Mouse (Mus musculus) left cerebral cortex, adult 2 months (tissue): Measurements from ENCODE around the gene Nol6. TPM values are rescaled to one million over a fixed set of nuclear protein-coding genes. Genes with fewer than 3 reads are reported as not detected.

Experiments
- DNase-seq, 2 experiments: peaks; one replicate each; pipeline ENCODE4 v3.0.0; 2021 to 2022; ENCODE audit warnings: low spot score in 2 of 2, mixed read lengths in 1 of 2; ENCODE audit errors: extremely low spot score in 1 of 2
- H3K27ac ChIP-seq: fragments of 200-600 bp; 2 replicates; pipeline ENCODE4 v1.8.1; 2022
- H3K4me3 ChIP-seq: fragments of 200-600 bp; 2 replicates; pipeline ENCODE4 v1.8.1; 2022
- CTCF ChIP-seq: fragments of 200-600 bp; IDR thresholded peaks from 2 replicates; pipeline ENCODE4 v1.8.1; 2022; ENCODE audit warnings: antibody characterized with exemption, mild to moderate bottlenecking, moderate library complexity
- intact Hi-C: fragments of 180-260 bp; cut with DNase I; formaldehyde crosslinking; loops from one replicate; pipeline ENCODE4 v1.15.1; 2025
- long read RNA-seq, 2 experiments: library from polyadenylated mRNA; stranded (forward); transcript quantifications; one replicate each; pipeline ENCODE4 v2.0.0; 2021; ENCODE audit warnings: borderline mapping rate in 2 of 2
- total RNA-seq, 2 experiments: library from RNA; stranded (reverse); gene quantifications; 2 replicates each; pipeline ENCODE4 v1.2.3; 2021

The Nol6 gene
- total RNA-seq = 10 to 100 TPM; 91.4 to 97.4 TPM
- long read RNA-seq, experiment 1, full-length matches to known transcripts = 112 of 151 reads
- long read RNA-seq, experiment 1, partial matches to known transcripts = 24 of 151 reads
- long read RNA-seq, experiment 1, other reads (novel, unspliced or antisense) = 15 of 151 reads
- long read RNA-seq, experiment 2, full-length matches to known transcripts = 81 of 140 reads
- long read RNA-seq, experiment 2, partial matches to known transcripts = 42 of 140 reads
- long read RNA-seq, experiment 2, other reads (novel, unspliced or antisense) = 17 of 140 reads

DNA sequence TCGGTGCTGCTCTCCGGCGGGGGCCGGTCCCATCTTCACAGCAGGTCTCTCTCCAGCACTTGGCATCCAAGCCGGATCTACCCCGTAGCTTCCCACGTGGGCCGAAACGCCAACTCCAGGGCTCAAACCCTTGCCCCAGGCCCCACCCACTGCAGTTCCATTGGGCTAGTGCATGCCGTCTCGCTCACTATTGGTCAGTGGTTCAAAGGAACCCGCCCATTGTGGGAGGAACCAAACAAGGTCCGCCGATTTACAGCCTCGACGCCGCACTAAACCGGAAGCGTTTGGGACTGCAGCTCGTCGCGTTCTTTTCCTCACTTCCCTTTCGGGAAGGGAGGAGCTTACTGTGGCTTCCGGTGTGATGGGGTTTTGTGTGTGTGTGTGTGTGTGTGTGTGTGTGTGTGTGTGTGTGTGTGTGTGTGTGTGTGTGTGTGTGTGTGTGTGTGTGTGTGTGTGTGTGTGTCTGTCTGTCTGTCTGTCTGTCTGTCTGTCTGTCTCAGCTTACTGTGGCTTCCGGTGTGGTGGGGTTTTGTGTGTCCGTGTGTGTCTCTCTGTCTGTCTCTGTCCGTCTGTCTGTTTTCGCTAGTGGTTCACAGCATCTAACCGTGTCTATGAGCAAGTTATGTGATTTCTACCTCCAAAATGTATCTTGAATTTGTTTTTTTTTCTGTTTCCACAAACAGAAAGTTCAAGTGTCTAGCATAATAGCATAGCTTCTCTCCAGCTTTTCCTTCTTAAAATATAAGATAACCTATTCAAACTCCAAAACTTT is at the start of gene Nol6:
Gene Nol6 (minus strand): TSS at position 276 of the 772 bp plus-strand sequence.
- peak within 1 kb of the TSS; percentile 53 for H3K4me3 ChIP-seq
- DNase-seq = peak; percentile 96 to 98
- peak within 1 kb of the TSS; percentile 44; the same call in 1 of the 2 replicates for H3K27ac ChIP-seq
- intact Hi-C loops = loop anchor here (5.0 kb wide), 1 partner anchor 152 kb away; the partner anchor contains the start of gene Nfx1
- no peak; the same call in 1 of the 2 replicates for TF ChIP-seq CTCF

DNA sequence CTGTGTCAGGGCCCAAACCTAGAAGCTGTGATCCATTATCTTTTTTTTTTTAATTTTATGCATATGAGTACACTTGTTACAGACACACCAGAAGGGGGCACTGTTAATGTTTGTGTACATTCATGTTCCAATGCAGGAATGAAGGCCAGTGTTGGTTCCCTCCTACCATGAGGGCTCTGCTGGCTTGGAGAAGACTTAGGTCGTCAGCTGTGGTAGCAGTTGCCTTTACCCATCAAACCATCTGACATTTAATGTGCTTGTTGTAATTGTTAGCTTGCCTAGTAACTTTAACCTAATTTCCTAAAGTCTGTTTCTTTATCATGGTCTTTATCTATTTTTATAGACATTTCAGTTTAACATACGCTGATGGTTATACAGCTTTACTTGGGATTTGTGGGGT is 46.7 kb upstream of the Nol6 start:
- H3K4me3 ChIP-seq = no peak overlapping the region
- no peak overlapping the region for H3K27ac ChIP-seq
- intact Hi-C loops = no loop called here
- DNase-seq = no peak
- TF ChIP-seq CTCF = peak; percentile 25

DNA sequence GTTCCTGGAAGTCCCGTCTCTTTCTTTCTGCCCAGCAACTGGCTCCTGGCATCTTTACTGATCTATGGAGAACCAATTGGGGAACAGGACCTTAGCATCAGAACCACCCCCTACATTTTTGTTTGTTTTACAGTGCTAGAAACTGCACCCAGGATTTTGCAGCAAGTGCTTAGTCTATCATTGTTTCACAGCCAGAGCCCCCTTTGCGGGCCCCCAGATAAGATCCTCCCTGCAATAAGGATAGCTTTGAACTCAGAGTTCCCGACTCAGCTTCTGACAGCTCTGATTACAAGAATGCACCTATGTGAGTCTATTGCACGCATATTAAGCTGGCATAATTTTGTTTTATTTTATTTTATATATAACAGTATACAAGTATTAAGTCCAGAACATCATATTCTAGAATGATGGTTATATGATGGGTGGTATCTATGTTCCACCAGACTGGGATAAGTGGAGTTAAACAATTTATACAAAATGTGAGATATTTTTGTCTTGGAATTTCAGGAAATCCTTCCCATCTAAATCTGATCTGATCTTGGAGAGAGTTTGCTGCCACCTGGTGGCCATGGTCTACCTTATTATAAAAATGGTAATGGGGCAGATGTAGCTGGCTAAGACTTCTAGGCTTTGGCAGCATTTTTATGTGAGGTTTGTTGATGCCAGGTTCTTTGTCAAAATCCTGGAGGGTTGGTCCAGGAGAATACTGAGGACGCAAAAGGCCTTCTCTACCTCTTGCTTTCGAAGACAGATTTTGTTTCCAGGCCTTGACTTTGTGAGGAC is 41.6 kb upstream of the Nol6 start:
- intact Hi-C loops = loop anchor here (1.0 to 2.0 kb wide), 2 partner anchors 37 to 115 kb away; no protein-coding TSS in a partner anchor
- peak; percentile 80 for TF ChIP-seq CTCF

DNA sequence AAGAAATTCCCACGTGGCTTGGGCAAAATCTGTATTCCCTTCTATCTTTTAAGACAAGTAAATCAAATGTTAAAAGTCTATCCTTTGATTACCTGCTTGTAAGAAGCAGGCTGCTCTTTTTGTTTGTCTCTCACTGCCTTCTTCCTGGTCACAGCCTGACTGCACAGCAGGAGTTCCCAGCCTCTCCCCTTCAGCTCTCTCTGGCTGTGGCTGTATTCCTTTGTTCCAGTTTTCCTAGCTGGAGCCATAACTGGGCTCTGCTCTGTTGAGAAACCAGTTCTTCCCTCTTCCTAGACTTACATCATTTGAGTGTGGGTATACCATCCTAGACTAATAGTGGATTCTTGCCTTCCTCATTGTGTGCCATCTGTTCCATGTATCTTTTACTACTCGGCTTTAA is 40.7 kb upstream of the Nol6 start:
- Histone ChIP-seq H3K4me3 (no peak overlapping the region), H3K27ac (no peak overlapping the region)
- intact Hi-C loops = loop anchor here (2.0 kb wide), 1 partner anchor 114 kb away; no protein-coding TSS in a partner anchor
- DNase-seq = no peak
- TF ChIP-seq CTCF = no peak

More for the DNA sequence above, 41.6 kb upstream of the Nol6 start:
- DNase-seq = peak; percentile 75 to 79
- 0 out of 2 replicates have a peak overlapping the region, but pooled peaks have one; percentile 10 for H3K27ac ChIP-seq
- H3K4me3 ChIP-seq = no peak overlapping the region

DNA sequence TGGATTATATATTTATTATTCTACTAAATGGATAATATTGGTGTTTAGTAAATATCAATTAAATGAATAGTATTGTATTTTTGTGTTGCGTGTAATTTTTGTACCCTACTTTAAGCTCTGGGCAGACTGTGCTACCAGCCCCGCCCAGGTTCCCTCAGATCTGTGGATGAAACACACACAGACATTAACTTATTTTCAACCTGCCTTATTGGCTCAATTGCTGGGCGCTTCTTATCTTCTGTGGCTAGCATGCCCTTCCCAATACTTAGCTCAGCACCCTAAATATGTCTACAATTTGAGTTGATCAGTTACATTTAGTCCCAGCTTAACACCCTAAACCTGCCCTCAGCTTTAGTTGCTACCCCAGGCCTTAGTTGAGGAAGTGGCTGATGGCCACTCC is 37.0 kb upstream of the Nol6 start:
- no peak overlapping the region for H3K27ac ChIP-seq
- intact Hi-C loops = no loop called here
- no peak overlapping the region for H3K4me3 ChIP-seq
- no peak for TF ChIP-seq CTCF
- DNase-seq = no peak

DNA sequence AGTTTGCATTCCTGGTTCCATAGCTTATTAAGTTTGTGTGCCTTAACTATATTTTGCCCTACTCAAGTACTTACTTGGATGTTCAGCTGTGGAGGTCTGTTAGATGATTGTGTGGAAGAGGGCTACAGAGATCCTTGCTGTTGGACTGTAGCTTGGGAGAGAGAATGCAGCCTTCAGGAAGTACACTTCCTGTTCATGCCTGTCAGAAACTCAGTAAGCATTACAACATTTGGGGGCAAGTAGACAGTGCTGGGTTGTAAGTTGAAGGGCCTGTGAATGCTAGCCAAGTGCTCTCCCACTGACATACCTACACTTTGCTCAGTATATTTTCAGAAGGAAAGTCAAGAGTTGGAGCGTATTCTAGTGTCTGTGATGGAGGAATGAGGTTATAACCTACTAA is 34.0 kb upstream of the Nol6 start:
- Histone ChIP-seq H3K27ac (no peak overlapping the region), H3K4me3 (no peak overlapping the region)
- no peak for TF ChIP-seq CTCF
- no peak for DNase-seq
- intact Hi-C loops = no loop called here

DNA sequence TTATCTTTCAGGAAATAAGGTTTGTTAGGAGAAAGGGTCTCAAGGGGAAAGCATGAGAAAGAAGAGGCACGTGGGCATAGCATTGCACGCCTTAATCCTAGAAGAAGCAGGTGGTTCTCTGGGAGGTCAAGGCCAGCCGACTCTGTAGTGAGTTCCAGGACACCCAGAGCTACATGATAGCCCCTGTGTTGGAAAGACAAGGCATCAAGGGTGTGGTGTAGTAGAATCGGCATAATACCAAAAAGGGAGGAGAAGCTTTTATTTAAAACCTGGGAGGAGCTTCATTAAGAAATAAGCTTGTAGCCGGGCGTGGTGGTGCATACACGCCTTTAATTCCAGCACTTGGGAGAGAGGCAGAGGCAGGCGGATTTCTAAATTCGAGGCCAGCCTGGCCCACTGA is 32.7 kb upstream of the Nol6 start:
- intact Hi-C loops = no loop called here
- no peak for DNase-seq
- H3K27ac ChIP-seq = no peak overlapping the region
- H3K4me3 ChIP-seq = no peak overlapping the region
- TF ChIP-seq CTCF = no peak

DNA sequence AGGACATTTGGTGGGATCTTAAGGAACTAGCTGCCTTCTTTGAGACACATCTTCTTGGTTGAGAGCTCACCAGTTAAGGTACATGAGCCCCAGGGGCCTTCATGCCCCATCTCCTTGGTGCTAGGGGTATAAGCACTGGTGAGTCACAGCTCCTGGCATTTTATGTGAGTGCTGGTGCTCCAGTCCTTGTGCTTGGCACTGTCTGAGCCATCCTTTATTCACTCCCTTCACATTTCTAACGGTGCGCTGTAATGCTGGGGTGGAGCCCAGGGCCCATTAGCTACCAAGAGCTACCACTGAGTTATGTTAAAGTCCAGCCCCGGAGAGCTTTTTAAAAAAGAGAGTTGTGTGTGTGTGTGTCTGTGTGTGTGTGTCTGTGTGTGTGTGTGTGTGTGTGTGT is 28.9 kb upstream of the Nol6 start:
- intact Hi-C loops = no loop called here
- Histone ChIP-seq H3K4me3 (no peak overlapping the region), H3K27ac (no peak overlapping the region)
- no peak for TF ChIP-seq CTCF
- DNase-seq = no peak

DNA sequence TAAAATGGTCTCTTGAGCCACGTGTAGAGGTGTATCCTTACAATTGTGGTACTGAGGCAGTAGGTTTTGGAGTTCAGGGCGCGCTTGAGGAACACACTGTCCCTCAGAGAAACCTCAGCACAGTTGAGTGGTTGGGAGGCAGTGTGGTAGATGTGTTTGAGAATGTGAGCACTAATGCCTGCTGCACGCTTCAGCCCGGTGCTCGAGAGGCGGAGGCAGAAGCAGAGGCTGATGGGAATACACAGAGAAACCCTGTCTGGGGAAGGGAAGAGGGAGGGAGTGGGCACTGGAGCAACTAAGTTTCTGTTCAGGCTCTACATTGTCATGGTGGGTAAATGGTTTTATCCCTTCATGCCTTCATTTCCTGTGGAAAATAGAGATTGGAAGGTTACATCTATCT is 26.9 kb upstream of the Nol6 start:
- DNase-seq = no peak
- Histone ChIP-seq H3K27ac (no peak overlapping the region), H3K4me3 (no peak overlapping the region)
- intact Hi-C loops = no loop called here
- TF ChIP-seq CTCF = no peak

DNA sequence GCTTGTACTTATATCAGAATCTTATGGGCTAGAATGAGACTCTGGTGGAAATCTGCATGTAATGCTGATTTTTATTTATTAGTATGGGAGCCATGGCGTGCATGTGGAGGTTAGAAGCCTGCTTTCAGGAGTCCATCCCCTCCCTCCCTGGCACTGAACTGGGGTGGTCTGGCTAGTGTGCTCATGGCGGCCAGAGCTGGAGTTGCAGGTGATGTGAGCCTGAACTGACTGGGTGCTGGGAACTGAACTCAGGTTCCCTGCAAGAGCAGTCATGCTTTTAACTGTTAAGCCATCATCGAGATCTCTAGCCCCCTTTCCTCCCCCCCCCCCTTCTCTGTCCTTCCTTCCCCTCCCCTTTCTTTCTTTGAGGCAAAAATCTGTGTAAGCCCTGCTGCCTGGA is 25.6 kb upstream of the Nol6 start:
- no peak for DNase-seq
- intact Hi-C loops = no loop called here
- Histone ChIP-seq H3K4me3 (no peak overlapping the region), H3K27ac (no peak overlapping the region)
- no peak for TF ChIP-seq CTCF

DNA sequence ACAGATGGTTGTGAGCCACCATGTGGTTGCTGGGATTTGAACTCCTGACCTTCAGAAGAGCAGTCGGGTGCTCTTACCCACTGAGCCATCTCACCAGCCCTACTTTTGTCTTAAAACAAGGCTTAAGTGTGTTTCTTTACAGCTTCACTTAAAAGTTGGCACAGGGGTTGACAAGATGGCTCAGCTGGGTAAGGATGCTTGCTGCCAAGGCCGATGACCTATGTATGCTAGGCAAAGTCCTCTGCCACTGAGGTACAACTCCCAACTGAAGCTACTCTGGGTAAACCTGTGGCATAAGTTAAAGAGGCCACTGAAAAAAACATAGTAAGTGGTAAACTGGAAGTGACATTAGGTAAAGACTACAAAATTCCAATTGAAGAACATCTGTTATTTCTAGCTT is 18.3 kb upstream of the Nol6 start:
- TF ChIP-seq CTCF = no peak
- intact Hi-C loops = no loop called here

More for the DNA sequence above, 18.3 kb upstream of the Nol6 start:
- Histone ChIP-seq H3K27ac (no peak overlapping the region), H3K4me3 (no peak overlapping the region)
- no peak for DNase-seq
